18 mouse cellular contexts compared by ENCODE assay signal in genomic region chr17:64109871-64110270, GRCm38 (mm10).
DNase-seq lines count a peak whose midpoint lies in the region; ATAC-seq and TF ChIP-seq lines count a peak whose summit lies in the region.
"Had no signal": no experiment of that assay in that cellular context is flagged by ENCODE, and none has a peak within 500 bp of the region (broad histone marks: within the 10 kb centered on the region; RNA-seq: fewer than 3 reads in every experiment).

No protein-coding gene starts in this region.

- no peak overlapping the region for H3K9ac ChIP-seq in hindbrain, embryonic 16.5 days (ENCODE audit: low read depth, low read length)
- no peak overlapping the region for H3K9ac ChIP-seq in hindbrain, embryonic 13.5 days
- H3K9ac ChIP-seq: embryonic facial prominence, embryonic 12.5 days; forebrain, postnatal 0 days; heart, embryonic 15.5 days; limb, embryonic 12.5 days; liver, embryonic 13.5 days; lung, embryonic 15.5 days had no signal

- no peak overlapping the region for H3K4me2 ChIP-seq in hindbrain, embryonic 16.5 days (ENCODE audit: low read length)
- H3K4me2 ChIP-seq in hindbrain, embryonic 13.5 days, result no peak overlapping the region
- H3K4me2 ChIP-seq: embryonic facial prominence, embryonic 12.5 days; heart, embryonic 15.5 days; limb, embryonic 12.5 days; liver, embryonic 13.5 days; lung, embryonic 15.5 days had no signal

- no peak for TF ChIP-seq POLR2A in kidney, adult 2 months (IDR thresholded peaks at IDR 0.05; ENCODE audit: low read depth, low read length)

- TF ChIP-seq CTCF in kidney, adult 2 months (conservative IDR thresholded peaks at IDR 0.05; ENCODE audit: insufficient read depth, insufficient read length, low read depth, low read length), result no peak

- ATAC-seq in hindbrain, embryonic 16.5 days, result 0 out of 2 replicates have a peak, but pooled peaks have one; percentile 52
- no peak for ATAC-seq in hindbrain, embryonic 13.5 days (ENCODE audit: low FRiP score)
- ATAC-seq: forebrain, postnatal 0 days; inflammation-experienced regulatory T-cells, adult 6 months had no signal

- no peak overlapping the region for H3K27ac ChIP-seq in hindbrain, embryonic 16.5 days (ENCODE audit: low read depth, low read length)
- no peak overlapping the region for H3K27ac ChIP-seq in hindbrain, embryonic 13.5 days
- no peak overlapping the region for H3K27ac ChIP-seq in kidney, adult 2 months (ENCODE audit: insufficient read depth, low read depth, low read length)
- H3K27ac ChIP-seq: embryonic facial prominence, embryonic 12.5 days; heart, adult 2 months; heart, embryonic 15.5 days; hindbrain, embryonic 10.5 days; limb, embryonic 12.5 days; liver, embryonic 13.5 days; lung, embryonic 15.5 days; macrophage had no signal

- H3K4me1 ChIP-seq in hindbrain, embryonic 16.5 days (ENCODE audit: control insufficient read depth, insufficient read depth, low read depth, low read length), result peaks cover 5% of the 10 kb centered on the region; the same call in 1 of the 2 replicates
- peaks cover 10% of the 10 kb centered on the region for H3K4me1 ChIP-seq in hindbrain, embryonic 13.5 days (replicated peaks)
- no peaks in the 10 kb centered on the region for H3K4me1 ChIP-seq in kidney, adult 2 months (ENCODE audit: control insufficient read depth, insufficient read depth, low read length)
- H3K4me1 ChIP-seq: heart, embryonic 15.5 days; hindbrain, embryonic 10.5 days; lung, embryonic 15.5 days had no signal

- no peak overlapping the region for H3K4me3 ChIP-seq in hindbrain, embryonic 16.5 days (ENCODE audit: low read length)
- no peak overlapping the region for H3K4me3 ChIP-seq in hindbrain, embryonic 13.5 days
- H3K4me3 ChIP-seq in kidney, adult 2 months (ENCODE audit: insufficient read depth, low read depth, low read length), result no peak overlapping the region
- H3K4me3 ChIP-seq: embryonic facial prominence, embryonic 12.5 days; heart, adult 2 months; heart, embryonic 15.5 days; hindbrain, embryonic 10.5 days; limb, embryonic 12.5 days; liver, embryonic 13.5 days; lung, embryonic 15.5 days had no signal

- H3K27me3 ChIP-seq in hindbrain, embryonic 16.5 days (replicated peaks; ENCODE audit: control insufficient read depth, insufficient read depth, low read length), result no peaks in the 10 kb centered on the region
- no peaks in the 10 kb centered on the region for H3K27me3 ChIP-seq in hindbrain, embryonic 13.5 days
- H3K27me3 ChIP-seq in kidney, adult 2 months (replicated peaks; ENCODE audit: control insufficient read depth, insufficient read depth, low read length), result no peaks in the 10 kb centered on the region
- H3K27me3 ChIP-seq: embryonic facial prominence, embryonic 12.5 days; heart, embryonic 15.5 days; limb, embryonic 12.5 days; liver, embryonic 13.5 days; lung, embryonic 15.5 days had no signal

- H3K36me3 ChIP-seq in hindbrain, embryonic 16.5 days (ENCODE audit: control insufficient read depth, insufficient read depth, low read length), result no peaks in the 10 kb centered on the region
- no peaks in the 10 kb centered on the region for H3K36me3 ChIP-seq in hindbrain, embryonic 13.5 days
- H3K36me3 ChIP-seq in kidney, adult 2 months (ENCODE audit: control insufficient read depth, insufficient read depth, low read length), result no peaks in the 10 kb centered on the region
- H3K36me3 ChIP-seq: embryonic facial prominence, embryonic 12.5 days; heart, embryonic 15.5 days; hindbrain, embryonic 10.5 days; limb, embryonic 12.5 days; liver, embryonic 13.5 days; lung, embryonic 15.5 days had no signal

- 68% methylated on average over 8 of the region's 8 CpGs for WGBS in hindbrain, embryonic 16.5 days
- 77% methylated on average over 8 of the region's 8 CpGs for WGBS in hindbrain, embryonic 13.5 days
- 83% methylated on average over 8 of the region's 8 CpGs for WGBS in kidney, adult 2 months

- peak; percentile 50 for DNase-seq in adrenal gland, postnatal 10 days
- DNase-seq in cerebellum, adult 11 months, result peak; percentile 35
- DNase-seq in cerebellum, postnatal 14 days, result peak; percentile 78 to 81
- DNase-seq in kidney, adult 2 months, result no peak
- no peak for DNase-seq in right cerebral cortex, postnatal 14 days
- DNase-seq: forebrain, postnatal 0 days; heart, adult 2 months; liver, embryonic 13.5 days; thymus, postnatal 36 days had no signal

- H3K9me3 ChIP-seq in hindbrain, embryonic 16.5 days (ENCODE audit: control insufficient read depth, low read length), result no peaks in the 10 kb centered on the region
- no peaks in the 10 kb centered on the region for H3K9me3 ChIP-seq in hindbrain, embryonic 13.5 days
- H3K9me3 ChIP-seq: embryonic facial prominence, embryonic 12.5 days; heart, embryonic 15.5 days; hindbrain, embryonic 10.5 days; limb, embryonic 12.5 days; liver, embryonic 13.5 days; lung, embryonic 15.5 days had no signal

Comparison
In these comparisons a context has a peak if more than half of its experiments do, and no peak if none do; other contexts are left out.
1. DNase-seq: peak in adrenal gland, postnatal 10 days (single experiment), cerebellum, adult 11 months (single experiment) and cerebellum, postnatal 14 days (2 of 2); none in kidney, adult 2 months (single experiment) and right cerebral cortex, postnatal 14 days (single experiment).